Mouse (Mus musculus) G1E (cell line): ENCODE results near the gene Ints5.

Experiments used
- CTCF ChIP-seq: IDR thresholded peaks from 2 replicates; pipeline ENCODE4 v1.5.1; 2012; ENCODE audit warnings: low read depth, low read length, inconsistent platforms, mixed read lengths
- GATA1 ChIP-seq: IDR thresholded peaks from 2 replicates; pipeline ENCODE4 v1.6.1; 2012; ENCODE audit warnings: borderline replicate concordance, low read length, inconsistent platforms, mixed read lengths
- POLR2AphosphoS5 ChIP-seq: IDR thresholded peaks from 2 replicates; pipeline ENCODE4 v1.6.1; 2012; ENCODE audit warnings: low read depth, low read length, inconsistent platforms; ENCODE audit not compliant: insufficient replicate concordance

DNA sequence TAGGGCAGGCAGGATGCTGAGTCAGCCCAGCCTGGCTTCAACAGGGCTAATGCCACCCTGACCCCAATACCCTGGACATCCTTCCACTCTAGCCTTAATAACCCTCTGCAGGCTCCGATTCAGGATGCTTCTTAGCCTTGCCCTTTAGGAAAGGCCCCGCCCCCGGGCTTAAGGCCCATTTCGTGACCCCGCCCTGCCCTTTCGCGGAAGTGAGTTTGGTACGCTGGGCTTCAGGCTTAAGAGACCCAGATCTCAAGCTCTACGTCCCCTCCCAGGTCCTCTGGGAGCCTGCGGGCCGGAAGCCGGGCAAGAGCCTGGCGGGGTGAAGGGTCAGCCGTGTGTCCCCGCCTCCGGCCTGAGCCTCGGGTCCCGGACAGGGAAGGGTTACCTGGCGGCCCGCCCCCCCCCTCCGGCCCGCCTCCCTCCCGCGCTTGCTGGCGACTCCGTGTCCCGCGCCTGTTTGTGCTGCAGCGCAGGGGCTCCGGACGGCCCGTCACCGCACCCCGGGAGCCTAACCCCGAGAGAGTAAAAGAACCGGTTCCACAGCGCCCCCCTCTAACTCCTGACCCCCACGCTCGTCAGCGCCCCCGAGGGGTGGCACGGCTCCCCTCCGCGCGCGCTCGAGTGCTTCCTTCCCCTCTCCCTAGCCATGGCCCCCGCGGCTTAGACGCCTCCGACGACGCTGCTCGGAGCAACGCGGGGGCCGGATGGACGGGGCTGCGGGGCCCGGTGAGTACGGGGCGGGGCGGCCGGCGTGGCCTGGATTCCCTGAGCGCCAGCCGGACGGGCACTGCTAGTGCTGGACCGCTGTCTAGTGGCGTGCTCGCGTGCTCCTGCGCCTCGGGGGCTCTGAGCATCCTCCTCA, 36.7 kb downstream of the Ints5 start, which contains the start of the genes Rom1 and Eml3:
- TF ChIP-seq POLR2AphosphoS5 (no peak), CTCF (no peak), GATA1 (no peak)
